Mouse (Mus musculus): ENCODE results near the gene Synpo2. TPM values are rescaled to one million over a fixed set of nuclear protein-coding genes. Genes with fewer than 3 reads are reported as not detected.

Synpo2 gene
- 0.02 and 0.61 TPM in 2 replicates for polyA plus RNA-seq (2012; ENCODE audit: insufficient read depth, low replicate concordance)

- peaks cover 8% of the 10 kb centered on the region for H3K4me1 ChIP-seq
- H3K27me3 ChIP-seq (replicated peaks) = peaks cover 35% of the 10 kb centered on the region
- H3K4me3 ChIP-seq (replicated peaks) = peak within 1 kb of the TSS; percentile 85
- H3K36me3 ChIP-seq (replicated peaks; ENCODE audit: low read length) = no peaks in the 10 kb centered on the region
- H3K9me3 ChIP-seq = peaks cover 7% of the 10 kb centered on the region
- TF ChIP-seq FLI1 (IDR thresholded peaks at IDR 0.05; ENCODE audit: low read length) = no peak
- no peak for TF ChIP-seq GATA1 (IDR thresholded peaks at IDR 0.05; ENCODE audit: borderline replicate concordance, low read length)
Observed at GRCm38 (mm10) chr3:123235921-123236320, at the start of gene Synpo2. Gene Synpo2, minus strand, starts transcription at chr3:123236149.

GRCm38 (mm10) chr3:123285649-123286048 lies 49.7 kb upstream of the Synpo2 start:
- Histone ChIP-seq H3K4me3 (replicated peaks) (no peak overlapping the region), H3K27me3 (replicated peaks) (no peaks in the 10 kb centered on the region), H3K36me3 (replicated peaks; ENCODE audit: low read length) (peaks cover 38% of the 10 kb centered on the region), H3K4me1 (peaks cover 17% of the 10 kb centered on the region), H3K9me3 (peaks cover 9% of the 10 kb centered on the region; the same call in 1 of the 2 replicates)
- TF ChIP-seq GATA1 (IDR thresholded peaks at IDR 0.05; ENCODE audit: borderline replicate concordance, low read length) (no peak), FLI1 (IDR thresholded peaks at IDR 0.05; ENCODE audit: low read length) (no peak)

- Histone ChIP-seq H3K9me3 (peaks cover 12% of the 10 kb centered on the region; the same call in 1 of the 2 replicates), H3K27me3 (replicated peaks) (no peaks in the 10 kb centered on the region), H3K4me1 (peaks cover 17% of the 10 kb centered on the region), H3K4me3 (replicated peaks) (peak overlapping the region; percentile 21), H3K36me3 (replicated peaks; ENCODE audit: low read length) (peaks cover 43% of the 10 kb centered on the region)
- no peak for TF ChIP-seq FLI1 (IDR thresholded peaks at IDR 0.05; ENCODE audit: low read length)
- TF ChIP-seq GATA1 (IDR thresholded peaks at IDR 0.05; ENCODE audit: borderline replicate concordance, low read length) = no peak
Observed at GRCm38 (mm10) chr3:123284284-123284683, 48.3 kb upstream of the Synpo2 start.

- peaks cover 52% of the 10 kb centered on the region for H3K36me3 ChIP-seq (replicated peaks; ENCODE audit: low read length)
- TF ChIP-seq GATA1 (IDR thresholded peaks at IDR 0.05; ENCODE audit: borderline replicate concordance, low read length) (no peak), FLI1 (IDR thresholded peaks at IDR 0.05; ENCODE audit: low read length) (no peak)
- H3K27me3 ChIP-seq (replicated peaks) = no peaks in the 10 kb centered on the region
- H3K9me3 ChIP-seq = peaks cover 16% of the 10 kb centered on the region; the same call in 1 of the 2 replicates
- H3K4me3 ChIP-seq (replicated peaks) = no peak overlapping the region
- H3K4me1 ChIP-seq = peaks cover 17% of the 10 kb centered on the region
Observed at GRCm38 (mm10) chr3:123282866-123283615, 47.1 kb upstream of the Synpo2 start.

GRCm38 (mm10) chr3:123267741-123268201 lies 31.8 kb upstream of the Synpo2 start:
- H3K36me3 ChIP-seq (replicated peaks; ENCODE audit: low read length) = peaks cover 30% of the 10 kb centered on the region
- TF ChIP-seq FLI1 (IDR thresholded peaks at IDR 0.05; ENCODE audit: low read length) (no peak), GATA1 (IDR thresholded peaks at IDR 0.05; ENCODE audit: borderline replicate concordance, low read length) (no peak)

GRCm38 (mm10) chr3:123266753-123267651 lies 31.1 kb upstream of the Synpo2 start, which contains the start of gene Sec24d:
Gene Sec24d, plus strand, starts transcription at chr3:123267455.
- Histone ChIP-seq H3K36me3 (replicated peaks; ENCODE audit: low read length) (peaks cover 25% of the 10 kb centered on the region), H3K27me3 (replicated peaks) (peaks cover 26% of the 10 kb centered on the region), H3K4me1 (peaks cover 24% of the 10 kb centered on the region), H3K9me3 (peaks cover 3% of the 10 kb centered on the region; the same call in 1 of the 2 replicates), H3K4me3 (replicated peaks) (peak within 1 kb of the TSS; percentile 99)
- TF ChIP-seq FLI1 (IDR thresholded peaks at IDR 0.05; ENCODE audit: low read length) = no peak
- no peak for TF ChIP-seq GATA1 (IDR thresholded peaks at IDR 0.05; ENCODE audit: borderline replicate concordance, low read length)

More at GRCm38 (mm10) chr3:123267741-123268201, 31.8 kb upstream of the Synpo2 start:
- H3K27me3 ChIP-seq (replicated peaks) = peaks cover 24% of the 10 kb centered on the region
- peak overlapping the region; percentile 99 for H3K4me3 ChIP-seq (replicated peaks)
- peaks cover 3% of the 10 kb centered on the region; the same call in 1 of the 2 replicates for H3K9me3 ChIP-seq
- peaks cover 20% of the 10 kb centered on the region for H3K4me1 ChIP-seq

GRCm38 (mm10) chr3:123264706-123265105 lies 28.8 kb upstream of the Synpo2 start:
- no peak overlapping the region for H3K4me3 ChIP-seq (replicated peaks)
- peaks cover 26% of the 10 kb centered on the region for H3K27me3 ChIP-seq (replicated peaks)
- peaks cover 3% of the 10 kb centered on the region; the same call in 1 of the 2 replicates for H3K9me3 ChIP-seq
- peaks cover 3% of the 10 kb centered on the region for H3K36me3 ChIP-seq (replicated peaks; ENCODE audit: low read length)
- TF ChIP-seq FLI1 (IDR thresholded peaks at IDR 0.05; ENCODE audit: low read length) (no peak), GATA1 (IDR thresholded peaks at IDR 0.05; ENCODE audit: borderline replicate concordance, low read length) (no peak)
- peaks cover 24% of the 10 kb centered on the region for H3K4me1 ChIP-seq

- H3K36me3 ChIP-seq (replicated peaks; ENCODE audit: low read length) = no peaks in the 10 kb centered on the region
- TF ChIP-seq GATA1 (IDR thresholded peaks at IDR 0.05; ENCODE audit: borderline replicate concordance, low read length) (no peak), FLI1 (IDR thresholded peaks at IDR 0.05; ENCODE audit: low read length) (no peak)
- peaks cover 11% of the 10 kb centered on the region for H3K4me1 ChIP-seq
- H3K4me3 ChIP-seq (replicated peaks) = no peak overlapping the region
- peaks cover 2% of the 10 kb centered on the region for H3K27me3 ChIP-seq (replicated peaks)
- H3K9me3 ChIP-seq = peaks cover 5% of the 10 kb centered on the region; the same call in 1 of the 2 replicates
Observed at GRCm38 (mm10) chr3:123258709-123259108, 22.8 kb upstream of the Synpo2 start.
